8 mouse cellular contexts compared by ENCODE assay signal in genomic region chr3:38482749-38483148, GRCm38 (mm10). TPM values are rescaled to one million over a fixed set of nuclear protein-coding genes. Genes with fewer than 3 reads are reported as not detected.
DNase-seq lines count a peak whose midpoint lies in the region; ATAC-seq and TF ChIP-seq lines count a peak whose summit lies in the region.

No protein-coding gene starts in this region.

- peak overlapping the region; percentile 97 for H3K4me2 ChIP-seq in hindbrain, embryonic 15.5 days
- H3K4me2 ChIP-seq in midbrain, embryonic 13.5 days (replicated peaks), result peak overlapping the region; percentile 86

- peak overlapping the region; percentile 70 for H3K9ac ChIP-seq in heart, adult 2 months (ENCODE audit: low read depth, low read length)
- H3K9ac ChIP-seq in hindbrain, embryonic 15.5 days, result peak overlapping the region; percentile 93
- peak overlapping the region; percentile 99 for H3K9ac ChIP-seq in midbrain, embryonic 13.5 days (replicated peaks)

- H3K4me3 ChIP-seq in heart, adult 2 months, result peak overlapping the region; percentile 74
- H3K4me3 ChIP-seq in embryonic fibroblast, embryonic 13.5 days (ENCODE audit: insufficient read depth, low read length), result peak overlapping the region; percentile 89
- H3K4me3 ChIP-seq in hindbrain, embryonic 15.5 days, result peak overlapping the region; percentile 76
- peak overlapping the region; percentile 94 for H3K4me3 ChIP-seq in midbrain, embryonic 13.5 days (replicated peaks)

- H3K9me3 ChIP-seq in hindbrain, embryonic 15.5 days, result no peaks in the 10 kb centered on the region
- H3K9me3 ChIP-seq in midbrain, embryonic 13.5 days, result no peaks in the 10 kb centered on the region

- H3K4me1 ChIP-seq in heart, adult 2 months (ENCODE audit: control insufficient read depth, insufficient read depth, low read length), result peaks cover 12% of the 10 kb centered on the region
- peaks cover 7% of the 10 kb centered on the region; the same call in 1 of the 2 replicates for H3K4me1 ChIP-seq in embryonic fibroblast, embryonic 13.5 days (ENCODE audit: control insufficient read depth, insufficient read depth, low read length)
- peaks cover 54% of the 10 kb centered on the region for H3K4me1 ChIP-seq in hindbrain, embryonic 15.5 days (replicated peaks)
- peaks cover 57% of the 10 kb centered on the region for H3K4me1 ChIP-seq in midbrain, embryonic 13.5 days (replicated peaks)

- no peak for ATAC-seq in hindbrain, embryonic 15.5 days (ENCODE audit: low FRiP score, low read depth)
- ATAC-seq in midbrain, embryonic 13.5 days, result no peak

- DNase-seq in heart, adult 2 months, result peak; percentile 32 to 52
- DNase-seq in heart, adult 9 months (ENCODE audit: low spot score in 2 of 2), result no peak
- DNase-seq in ZHBTc4 (ENCODE audit: low read depth, low spot score), result peak; percentile 13
- DNase-seq in frontal cortex, adult 2 months (ENCODE audit: extremely low spot score in 1 of 2, low spot score in 1 of 2), result no peak
- no peak for DNase-seq in MN1 (ENCODE audit: low spot score)

- TF ChIP-seq CTCF in heart, adult 2 months (IDR thresholded peaks at IDR 0.05), result no peak
- TF ChIP-seq CTCF in embryonic fibroblast, embryonic 13.5 days (IDR thresholded peaks at IDR 0.05; ENCODE audit: borderline replicate concordance, insufficient read depth, low read length), result no peak

- TF ChIP-seq POLR2A in heart, adult 2 months (IDR thresholded peaks at IDR 0.05; ENCODE audit: insufficient read depth, low read depth, low read length), result no peak
- no peak for TF ChIP-seq POLR2A in embryonic fibroblast, embryonic 13.5 days (IDR thresholded peaks at IDR 0.05; ENCODE audit: low read depth, low read length)

- WGBS in heart, adult 2 months, result 8% methylated on average over 11 of the region's 11 CpGs
- WGBS in hindbrain, embryonic 15.5 days, result 11% methylated on average over 11 of the region's 11 CpGs
- WGBS in midbrain, embryonic 13.5 days, result 24% methylated on average over 11 of the region's 11 CpGs

- H3K79me2 ChIP-seq in heart, adult 2 months (replicated peaks; ENCODE audit: control insufficient read depth, insufficient read depth, low read length), result peaks cover 2% of the 10 kb centered on the region

- H3K36me3 ChIP-seq in heart, adult 2 months (ENCODE audit: control insufficient read depth, insufficient read depth, low read length), result peaks cover 39% of the 10 kb centered on the region
- 0 out of 2 replicates have a peak, but pooled peaks cover 3% of the 10 kb centered on the region for H3K36me3 ChIP-seq in hindbrain, embryonic 15.5 days
- H3K36me3 ChIP-seq in midbrain, embryonic 13.5 days, result peaks cover 17% of the 10 kb centered on the region

- H3K27ac ChIP-seq in heart, adult 2 months, result peak overlapping the region; percentile 90
- peak overlapping the region; percentile 79; the same call in 1 of the 2 replicates for H3K27ac ChIP-seq in embryonic fibroblast, embryonic 13.5 days (ENCODE audit: insufficient read depth, low read length)
- H3K27ac ChIP-seq in hindbrain, embryonic 15.5 days (replicated peaks), result peak overlapping the region; percentile 85; the same call in 1 of the 2 replicates
- H3K27ac ChIP-seq in midbrain, embryonic 13.5 days, result peak overlapping the region; percentile 60

- no peak for TF ChIP-seq EP300 in heart, adult 2 months (IDR thresholded peaks at IDR 0.05; ENCODE audit: insufficient read depth, low read depth, low read length)

- no peaks in the 10 kb centered on the region for H3K27me3 ChIP-seq in heart, adult 2 months (ENCODE audit: control insufficient read depth, insufficient read depth, low read length)
- no peaks in the 10 kb centered on the region for H3K27me3 ChIP-seq in hindbrain, embryonic 15.5 days
- H3K27me3 ChIP-seq in midbrain, embryonic 13.5 days, result 0 out of 2 replicates have a peak, but pooled peaks cover 3% of the 10 kb centered on the region

- intact Hi-C loops in heart, adult 2 months (cut with DNase I), result loop anchor here (5.0 kb wide), 1 partner anchor 120 kb away; no protein-coding TSS in a partner anchor

RNA-seq across cellular contexts. Expression of gene Ankrd50, which starts 1.9 kb away (rescaled TPM):
- total RNA-seq in heart, adult 2 months (2021), result 10 to 100 TPM; 34.0 to 36.8 TPM
- 26.0 and 38.5 TPM in 2 replicates for polyA plus RNA-seq in heart, adult 2 months (2012; rRNA removed)
- polyA plus RNA-seq in embryonic fibroblast, embryonic 13.5 days (2011; ENCODE audit: insufficient read length, low read depth, missing spikeins), result 95.1 and 118 TPM in 2 replicates
- polyA plus RNA-seq in hindbrain, embryonic 15.5 days (2015; fragmentation: Nextera tagmentation; extraction: Ambion mirVana), result 18.8 and 20.6 TPM in 2 replicates
- 29.3 and 32.3 TPM in 2 replicates for polyA plus RNA-seq in midbrain, embryonic 13.5 days (2015; fragmentation: Nextera tagmentation; extraction: Ambion mirVana)
- polyA plus RNA-seq in frontal cortex, adult 2 months (2012; rRNA removed), result 35.5 and 36.6 TPM in 2 replicates

Comparison
In these comparisons a context has a peak if more than half of its experiments do, and no peak if none do; other contexts are left out.
1. DNase-seq: peak in heart, adult 2 months (2 of 2) and ZHBTc4 (single experiment); none in heart, adult 9 months (0 of 2), frontal cortex, adult 2 months (0 of 2) and MN1 (single experiment).
2. Peak in every context shown above with its lines, with median percentiles within 50 percentile points of each other: H3K27ac ChIP-seq, H3K4me3 ChIP-seq and H3K9ac ChIP-seq.